Mouse (Mus musculus) layer of hippocampus, adult 18-20 months (tissue): Measurements from ENCODE around the gene Ddn. TPM values are rescaled to one million over a fixed set of nuclear protein-coding genes. Genes with fewer than 3 reads are reported as not detected.

Experiments used
- DNase-seq, 2 experiments: peaks; one replicate each; pipeline ENCODE4 v3.0.0; 2022; ENCODE audit warnings: low spot score in 2 of 2
- long read RNA-seq: library from polyadenylated mRNA; stranded (forward); transcript quantifications from one replicate; pipeline ENCODE4 v2.0.0, GENCODE M21; 2021
- total RNA-seq, 2 experiments: library from RNA; stranded (reverse); gene quantifications; 2 replicates each; pipeline ENCODE4 v1.2.3; 2021

Ddn gene
- total RNA-seq = 1,000 to 10,000 TPM; 1,780 to 1,859 TPM
- long read RNA-seq, transcript Ddn-201 (2 exons, 3,745 nt) = major isoform, 64 of 947 reads
- long read RNA-seq, partial matches to known transcripts = 0 of 947 reads
- long read RNA-seq, other reads (novel, unspliced or antisense) = 883 of 947 reads

DNA sequence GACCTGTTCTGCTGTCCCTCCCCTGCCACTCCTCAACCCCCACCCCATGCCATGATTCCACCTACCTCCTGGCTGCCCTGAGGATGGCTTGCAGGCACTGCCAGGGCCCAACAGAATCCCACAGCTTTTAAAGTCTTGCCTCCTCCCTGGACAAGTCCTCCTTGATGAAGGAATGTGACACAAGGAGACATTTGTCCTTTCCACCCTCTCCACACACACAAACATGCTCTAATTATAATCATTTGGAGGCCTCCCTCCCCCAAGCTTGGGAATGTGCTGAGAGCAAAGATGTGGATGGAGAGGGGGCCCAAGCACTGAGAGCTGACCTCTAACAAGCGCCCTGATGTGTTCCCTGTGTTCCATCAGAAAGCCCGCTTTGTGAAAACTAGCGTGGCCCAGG, at the start of gene Ddn:
TSS of gene Ddn (minus strand) at position 101 of the 400 bp plus-strand sequence.
- DNase-seq = no peak

DNA sequence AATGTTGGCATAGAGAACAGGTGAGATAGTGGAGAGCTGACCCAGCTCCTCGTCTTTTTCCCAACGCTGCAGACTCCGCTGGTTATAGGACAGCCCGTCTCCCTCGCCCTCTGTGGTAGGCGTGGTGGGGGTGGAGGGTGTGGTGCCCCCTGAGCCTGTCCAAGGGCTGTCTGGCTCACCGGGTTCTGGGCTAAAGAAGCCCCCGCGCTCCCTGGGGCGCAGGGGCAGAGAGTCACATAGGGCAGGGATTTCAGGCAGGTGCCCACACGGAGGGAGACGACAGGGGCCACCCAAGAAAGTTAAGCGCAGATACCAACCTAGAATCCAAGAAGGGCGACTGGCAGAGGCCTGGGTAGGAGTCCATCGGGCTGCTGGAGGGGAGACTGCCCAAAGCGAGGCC, 44.9 kb upstream of the Ddn start:
- no peak for DNase-seq

DNA sequence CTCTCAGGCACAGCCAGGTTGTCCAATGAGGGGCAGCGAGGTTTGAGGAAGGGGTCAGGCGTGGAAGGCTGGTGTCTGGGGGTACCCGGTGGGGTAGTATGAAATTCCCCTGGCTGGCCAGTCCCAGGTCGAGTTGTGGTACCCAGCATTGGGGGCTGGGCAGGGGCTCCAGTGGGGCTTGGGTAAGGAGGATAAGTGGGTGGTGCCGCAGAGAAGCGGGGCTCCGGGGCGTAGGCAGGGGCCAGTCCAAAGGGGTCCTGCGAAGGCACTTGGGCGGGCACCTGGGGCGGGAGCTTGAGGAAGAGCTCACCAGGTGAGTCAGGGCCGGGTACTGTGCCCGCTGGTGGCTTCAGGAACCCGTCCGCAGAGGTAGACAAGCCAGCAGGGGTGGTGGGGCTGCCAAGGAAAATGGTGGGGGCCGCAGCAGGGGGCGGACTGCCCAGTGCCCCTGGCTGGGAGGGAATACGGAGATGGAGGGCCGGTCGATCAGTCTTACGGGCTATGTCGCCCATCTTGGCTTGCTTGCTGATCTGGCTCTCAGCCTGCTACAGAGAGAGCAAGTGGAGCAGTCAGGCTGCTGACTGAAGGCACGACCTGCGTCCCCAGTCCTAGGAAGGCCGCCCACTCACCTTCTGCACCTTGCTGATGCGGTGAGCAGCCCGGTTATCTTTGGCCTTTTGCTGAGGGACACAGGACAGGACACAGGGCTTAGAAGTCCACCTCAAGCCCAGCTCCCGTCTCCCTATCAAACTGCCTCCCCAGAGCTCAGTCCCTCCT, 44.1 kb upstream of the Ddn start:
- DNase-seq = no peak

DNA sequence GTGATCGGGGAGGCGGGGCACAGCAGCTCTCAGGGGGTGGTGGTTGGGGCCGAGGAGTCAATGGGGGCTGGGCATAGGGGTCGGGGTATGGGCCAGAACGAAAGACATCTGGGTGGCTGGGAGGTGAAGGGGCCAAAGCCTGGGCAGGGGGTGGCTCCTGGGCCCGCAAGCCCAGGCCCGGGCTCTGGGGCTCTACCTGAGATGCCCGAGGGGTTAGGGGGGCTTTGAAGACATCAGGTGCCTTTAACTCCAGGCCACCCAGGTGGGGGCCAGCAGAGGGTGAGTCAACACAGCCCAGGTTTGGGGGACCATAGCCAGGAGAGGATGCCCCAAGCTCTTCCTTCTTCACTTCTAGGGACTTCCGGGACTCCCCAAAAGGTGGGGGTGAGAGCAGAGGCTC, 43.4 kb upstream of the Ddn start:
- no peak for DNase-seq

DNA sequence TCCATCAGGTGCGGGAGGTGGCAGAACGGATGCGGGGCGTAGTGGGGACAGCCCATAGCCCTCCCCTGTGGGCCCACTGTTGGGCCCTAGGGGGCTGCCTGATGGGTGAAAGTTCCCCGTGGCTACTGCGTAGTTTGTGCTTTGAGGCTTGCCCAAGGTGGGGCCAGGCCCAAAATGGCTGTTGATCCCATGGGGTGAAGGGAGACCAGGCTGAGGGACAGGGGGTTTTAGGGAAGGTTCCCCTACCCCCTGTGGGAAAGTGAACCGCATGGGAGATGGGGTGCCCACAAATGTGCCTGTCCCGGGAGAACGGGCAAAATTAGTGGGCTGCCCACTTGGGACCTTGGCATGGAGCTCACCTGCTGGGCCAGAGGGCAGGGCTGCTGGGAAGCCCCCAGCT, 42.8 kb upstream of the Ddn start:
- DNase-seq = no peak

DNA sequence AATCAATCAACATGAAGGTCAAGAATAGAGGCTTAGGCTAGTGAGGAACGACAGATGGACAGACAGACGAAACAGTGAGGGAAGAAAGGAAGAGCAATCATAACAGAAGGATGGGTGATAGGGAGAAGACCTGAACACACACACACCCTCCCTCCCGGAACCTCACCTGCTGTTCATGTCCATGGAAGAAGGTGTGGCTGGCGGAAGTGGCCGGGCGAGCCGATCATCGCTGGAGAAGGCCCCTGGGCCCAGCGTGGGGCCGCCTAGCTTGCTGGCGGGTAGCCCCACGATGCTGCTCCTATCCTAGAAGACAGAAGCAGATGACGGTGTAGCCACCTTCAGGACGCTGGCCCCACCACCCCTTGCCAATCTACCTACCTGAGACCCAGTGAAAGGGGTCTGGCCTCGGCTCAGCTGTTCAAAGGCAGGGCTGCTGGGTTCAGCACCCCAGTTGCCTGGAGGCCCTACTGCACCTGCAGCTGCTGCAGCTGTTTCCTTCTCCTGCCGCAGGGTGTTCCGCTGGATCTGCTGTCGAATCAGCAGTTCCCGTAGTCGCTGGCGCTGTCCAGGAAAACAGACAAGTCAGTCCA, 42.0 kb upstream of the Ddn start:
- no peak for DNase-seq

DNA sequence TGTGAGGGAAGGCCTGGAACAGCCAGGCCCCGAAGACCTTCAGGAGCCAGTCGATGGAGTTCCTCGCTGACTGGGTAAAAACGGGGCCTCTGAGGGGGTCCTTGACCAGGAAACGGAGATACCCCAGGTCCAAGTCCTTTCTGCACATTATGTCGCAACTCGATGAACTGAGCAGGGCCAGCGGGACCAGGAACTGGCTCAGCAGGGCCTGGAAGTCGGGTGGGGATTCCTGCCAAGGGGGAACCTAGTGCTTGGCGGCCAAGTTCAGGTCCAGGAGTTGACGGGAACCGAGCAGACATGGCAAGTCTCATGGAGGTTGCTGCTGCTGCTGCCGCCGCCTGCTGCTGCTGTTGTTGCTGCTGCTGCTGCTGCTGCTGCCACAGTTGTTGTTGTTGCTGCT, 41.4 kb upstream of the Ddn start:
- no peak for DNase-seq

DNA sequence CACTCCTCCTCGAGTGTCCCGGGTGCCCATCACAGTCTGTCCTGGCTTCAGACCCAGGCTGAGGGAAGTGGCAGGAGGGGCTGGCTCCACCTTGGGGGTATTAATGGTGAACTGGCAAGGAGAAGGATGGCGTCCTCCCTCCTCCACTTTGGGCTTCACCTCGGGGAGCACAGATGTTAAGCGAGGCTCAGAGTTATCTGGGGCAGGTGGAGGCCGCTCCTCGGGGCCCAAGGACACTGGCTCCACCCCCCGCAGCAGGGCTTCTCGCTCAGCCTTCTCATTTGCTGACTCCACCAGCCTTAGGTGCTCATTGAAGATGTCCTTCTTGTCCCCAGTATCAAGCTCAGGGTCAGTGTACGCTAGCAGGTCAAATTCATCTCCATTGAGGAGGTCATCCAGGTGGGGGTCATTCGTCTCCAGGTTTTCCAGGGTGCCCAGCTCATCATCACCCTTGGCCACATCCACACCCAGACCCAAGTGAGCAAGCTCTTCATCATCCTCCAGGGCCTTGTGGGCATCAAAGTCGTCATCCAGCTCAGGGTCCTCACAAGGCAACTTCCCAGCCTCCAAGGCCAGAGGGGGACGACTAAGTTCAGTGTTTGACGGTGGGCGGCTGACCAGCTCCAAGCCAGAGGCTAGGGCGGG, 40.8 kb upstream of the Ddn start:
- DNase-seq = no peak

DNA sequence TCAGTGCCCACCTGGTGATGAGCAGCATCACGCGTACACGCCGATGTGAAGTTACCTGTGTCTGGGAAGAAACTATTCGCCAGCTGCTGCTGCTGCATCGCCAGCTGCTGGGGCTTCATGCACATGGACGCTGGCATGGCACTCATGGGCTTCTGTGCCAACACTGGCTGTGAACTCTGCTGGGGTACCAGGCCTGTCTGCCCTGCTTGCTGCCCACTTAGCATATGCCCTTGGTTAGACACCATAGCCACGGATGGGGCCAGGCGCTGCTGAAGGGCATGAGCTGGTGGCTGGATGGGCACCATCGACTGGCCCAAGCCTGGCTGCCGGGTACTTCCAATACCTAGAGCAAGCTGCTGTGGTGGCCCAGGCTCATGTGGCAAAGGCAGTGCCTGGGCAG, 39.9 kb upstream of the Ddn start:
- no peak for DNase-seq

DNA sequence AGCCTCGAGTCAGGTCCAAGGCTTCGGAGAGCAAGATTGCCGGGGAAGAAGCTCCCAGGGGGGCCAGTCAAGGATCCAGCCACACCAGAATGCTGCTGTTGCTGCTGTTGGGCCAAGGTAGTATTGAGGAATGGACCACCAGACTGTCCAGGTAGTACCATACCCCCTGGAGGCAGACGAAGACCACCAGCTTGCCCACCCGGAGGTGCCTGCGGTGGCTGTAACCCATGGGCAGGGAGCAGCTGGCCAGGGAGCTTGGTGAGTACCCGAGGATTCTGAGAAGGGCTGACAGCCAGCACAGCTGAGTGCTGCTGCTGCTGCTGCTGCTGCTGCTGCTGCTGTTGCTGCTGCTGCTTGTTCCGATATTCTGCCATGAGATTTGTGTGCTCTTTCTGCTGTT, 36.9 kb upstream of the Ddn start:
- DNase-seq = no peak

DNA sequence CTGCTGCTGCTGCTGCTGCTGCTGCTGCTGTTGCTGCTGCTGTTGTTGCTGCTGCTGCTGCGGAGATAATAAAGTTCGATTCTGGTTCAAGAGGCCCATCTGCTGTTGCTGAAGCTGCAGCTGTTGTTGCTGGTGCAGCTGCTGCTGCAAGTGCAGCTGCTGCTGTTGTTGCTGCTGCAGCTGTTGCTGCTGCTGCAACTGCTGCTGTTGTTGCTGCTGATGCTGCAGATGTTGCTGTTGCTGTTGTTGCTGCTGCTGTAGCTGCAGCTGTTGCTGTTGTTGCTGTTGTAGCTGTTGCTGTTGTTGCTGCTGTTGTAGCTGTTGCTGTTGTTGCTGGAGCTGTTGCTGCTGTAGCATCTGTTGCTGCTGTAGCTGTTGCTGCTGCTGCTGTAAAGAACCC, 35.9 kb upstream of the Ddn start:
- no peak for DNase-seq

DNA sequence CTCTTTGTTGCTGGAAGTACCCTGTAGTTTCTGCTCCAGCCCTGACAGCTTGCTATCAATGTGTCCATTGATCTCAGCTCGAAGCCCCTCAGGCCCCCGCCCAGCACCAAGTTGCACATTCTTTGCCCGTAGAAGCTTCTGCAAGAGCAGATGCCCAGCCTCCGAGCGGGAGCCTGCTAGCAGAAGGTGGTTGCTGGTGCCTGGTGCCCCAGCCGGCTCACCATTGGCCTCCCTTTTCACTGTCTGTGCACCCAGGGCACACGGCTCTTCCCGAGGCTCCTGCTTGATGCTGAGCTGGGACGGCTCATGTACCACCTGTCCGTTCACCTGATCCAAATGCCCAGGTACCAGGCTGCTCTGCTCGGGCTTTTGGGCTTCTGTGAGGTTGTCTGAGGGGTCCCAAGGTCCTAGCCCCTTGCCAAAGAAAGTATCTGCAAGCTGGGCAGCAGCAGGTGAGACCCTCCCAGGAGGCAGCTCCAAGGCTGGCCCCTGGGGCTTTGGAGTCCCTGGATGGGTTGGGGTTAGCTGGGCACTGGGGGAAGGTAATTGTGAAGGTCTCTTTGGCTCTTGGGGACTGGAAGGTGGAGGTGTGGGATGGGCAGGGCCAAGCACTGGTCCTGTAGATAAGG, 34.4 kb upstream of the Ddn start:
- no peak for DNase-seq

DNA sequence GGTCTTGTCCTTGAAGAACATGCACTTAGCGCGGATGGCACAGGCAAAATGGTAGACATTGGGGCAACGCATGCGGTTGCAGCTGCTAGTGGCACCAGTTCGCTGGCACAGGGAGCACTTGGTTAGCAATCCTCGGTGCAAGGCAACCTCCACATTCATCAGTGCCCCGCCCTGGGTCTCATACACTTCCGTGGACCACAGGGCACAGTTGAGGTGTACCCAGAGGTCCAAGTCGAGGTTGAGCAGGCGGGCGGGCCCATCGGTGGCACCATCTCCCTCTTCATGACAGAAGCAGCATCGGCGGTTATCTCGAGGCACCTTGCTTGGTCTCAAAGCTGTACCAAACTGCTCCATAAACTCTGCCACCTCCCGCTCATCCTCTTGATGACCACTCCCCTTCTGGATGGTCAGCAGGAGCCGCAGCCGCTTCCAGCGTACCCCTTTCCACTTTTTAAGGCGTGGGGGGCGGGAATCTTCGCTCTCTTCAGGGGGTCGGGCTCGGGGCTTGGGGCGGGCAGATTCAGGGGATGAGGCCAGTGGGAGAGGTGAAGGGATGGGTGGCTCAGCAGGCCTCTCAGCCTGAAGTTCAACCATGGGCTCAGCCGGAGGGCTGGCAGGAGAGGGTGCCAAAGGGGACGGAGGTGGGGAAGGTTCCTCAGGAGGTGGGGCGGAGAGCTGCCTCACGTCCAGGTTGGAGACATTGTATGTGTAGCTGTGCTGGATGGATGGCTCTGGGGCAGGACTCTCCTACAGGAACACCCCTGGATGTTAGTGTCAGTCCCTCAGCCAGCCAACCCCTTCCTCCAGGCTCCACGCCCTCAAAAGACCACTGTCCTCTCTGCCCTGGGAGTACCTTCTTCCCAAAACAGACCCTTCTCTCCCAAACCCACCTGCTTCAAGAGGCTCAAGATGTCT, 30.6 kb upstream of the Ddn start:
- DNase-seq = no peak

DNA sequence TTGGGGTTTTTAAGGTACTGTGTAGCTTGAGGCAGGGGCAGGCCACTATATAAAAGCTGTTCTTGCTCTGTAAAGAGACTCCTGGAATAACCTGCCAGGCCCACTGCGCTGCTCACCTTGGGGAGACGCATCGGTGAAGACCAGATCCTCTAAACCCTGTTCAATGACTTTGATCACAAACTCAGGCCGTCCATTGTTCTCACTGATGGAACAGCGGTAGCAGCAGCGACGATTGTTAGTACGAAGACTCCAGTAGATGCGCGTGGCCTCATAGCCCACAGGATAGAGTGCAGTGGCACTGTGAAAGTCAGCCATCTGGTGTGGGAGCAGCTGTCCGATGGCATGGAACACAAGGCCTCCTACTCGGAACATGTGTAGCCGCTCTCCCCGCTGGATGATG, 29.9 kb upstream of the Ddn start:
- no peak for DNase-seq

DNA sequence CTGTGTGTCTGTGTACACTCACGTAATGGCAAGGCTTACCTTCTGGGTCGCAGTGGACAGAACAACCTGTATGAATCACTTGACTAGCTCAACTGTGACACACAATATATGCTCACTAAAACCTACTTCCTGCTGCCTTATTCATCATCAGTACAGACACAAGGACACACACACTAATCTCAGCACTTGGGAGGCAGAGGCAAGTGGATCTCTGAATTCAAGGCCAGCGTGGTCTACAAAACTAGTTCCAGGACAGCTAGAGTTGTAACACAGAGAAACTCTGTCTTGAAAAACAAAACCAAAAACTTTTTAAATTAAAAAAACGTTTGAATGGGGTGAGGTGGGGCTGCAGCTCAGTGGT, 28.4 kb upstream of the Ddn start:
- DNase-seq = no peak

DNA sequence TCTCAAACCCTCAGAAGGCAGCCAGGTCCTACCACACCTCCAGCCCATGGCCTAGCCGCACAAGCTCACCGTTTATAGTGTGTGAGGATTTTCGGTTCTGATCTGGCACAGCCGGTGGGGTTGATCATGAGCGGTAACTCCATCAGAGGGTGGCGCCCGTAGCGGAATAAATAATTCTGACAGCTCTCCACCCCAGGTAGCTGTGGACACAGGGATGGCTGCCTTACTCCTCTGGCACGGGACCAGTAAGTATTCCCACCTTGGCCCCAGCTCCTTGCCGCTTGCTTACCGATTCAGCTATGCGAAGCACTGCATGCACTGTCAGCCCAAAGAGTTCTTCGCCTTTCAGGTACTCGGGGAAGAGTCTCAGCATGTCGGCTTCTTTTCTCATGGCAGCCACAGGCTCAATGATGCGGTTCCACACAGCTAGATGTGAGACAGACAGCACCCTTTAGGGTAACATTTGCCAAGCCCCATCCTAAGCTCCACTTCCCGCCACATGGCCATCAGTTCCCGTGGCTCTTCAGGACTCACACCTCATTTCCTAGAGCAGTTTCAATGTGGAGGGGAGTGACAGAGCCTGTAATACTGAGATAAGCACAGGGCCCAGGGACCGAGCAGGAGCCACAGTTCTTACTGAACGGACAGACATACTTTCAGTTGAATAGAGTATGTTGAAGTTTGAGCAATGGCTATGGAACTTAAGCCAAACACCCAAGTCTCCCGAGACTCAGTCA, 27.9 kb upstream of the Ddn start:
- DNase-seq = no peak

DNA sequence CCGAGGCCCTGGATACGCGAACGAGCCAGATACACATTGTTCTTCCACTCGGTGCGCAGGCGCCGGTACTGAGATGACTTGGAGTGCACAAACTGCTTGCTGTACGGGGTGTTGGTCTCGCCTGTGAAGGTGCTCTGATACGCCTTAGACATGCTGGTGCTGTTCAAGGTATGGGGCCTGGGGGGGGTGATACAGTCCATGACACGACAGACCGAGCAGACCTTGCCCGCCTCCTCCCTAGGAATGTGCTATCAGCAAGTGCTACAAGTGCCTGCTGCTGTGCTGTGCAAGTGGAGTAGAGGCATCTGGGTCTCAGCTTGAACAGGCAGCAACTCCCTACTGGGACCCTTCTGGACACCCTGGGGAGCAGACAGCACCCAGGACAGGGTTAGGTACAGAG, 26.0 kb upstream of the Ddn start:
- no peak for DNase-seq

DNA sequence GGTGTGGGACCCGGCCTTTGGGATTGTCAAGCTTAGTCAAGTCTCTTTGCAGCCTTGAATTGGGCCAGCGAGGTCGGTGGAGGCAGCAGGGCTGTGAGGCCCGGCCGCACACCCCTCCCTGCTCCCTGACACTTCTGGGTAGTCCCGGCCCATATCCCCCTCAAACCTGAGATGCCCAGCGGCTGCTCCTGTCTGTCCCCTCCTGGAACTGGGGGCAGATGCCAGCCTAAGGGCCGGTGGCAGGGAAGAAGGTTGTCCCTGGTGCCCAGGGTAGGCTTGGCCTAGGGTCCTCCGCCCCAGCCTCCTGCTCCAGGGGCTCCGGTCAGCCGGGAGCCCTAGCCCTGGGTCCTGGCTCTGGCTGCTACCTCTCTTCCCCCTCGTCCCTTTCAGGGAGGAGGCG, 24.8 kb upstream of the Ddn start:
- no peak for DNase-seq

DNA sequence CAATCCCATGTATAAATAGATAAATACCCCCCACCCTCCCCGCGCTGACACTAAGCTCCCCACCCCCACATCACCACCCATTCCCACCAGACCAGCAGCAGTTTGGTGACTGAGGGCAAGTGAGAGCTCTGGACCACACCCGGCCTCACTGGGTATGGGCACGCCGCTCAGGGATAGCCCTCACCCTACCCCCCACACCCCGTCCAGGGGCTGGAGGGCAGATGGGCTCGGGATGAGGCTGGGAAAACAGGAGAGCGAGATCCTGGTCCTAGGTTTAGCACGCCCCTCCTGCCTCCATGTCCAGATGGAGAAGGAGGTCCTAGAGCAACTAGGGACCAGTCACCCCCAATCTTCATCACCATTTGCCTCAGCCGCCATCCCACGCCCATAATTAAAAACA, 24.0 kb upstream of the Ddn start:
- DNase-seq = no peak
